Mouse (Mus musculus): ENCODE measurements around the gene Adgra3.

Gene Adgra3

DNA sequence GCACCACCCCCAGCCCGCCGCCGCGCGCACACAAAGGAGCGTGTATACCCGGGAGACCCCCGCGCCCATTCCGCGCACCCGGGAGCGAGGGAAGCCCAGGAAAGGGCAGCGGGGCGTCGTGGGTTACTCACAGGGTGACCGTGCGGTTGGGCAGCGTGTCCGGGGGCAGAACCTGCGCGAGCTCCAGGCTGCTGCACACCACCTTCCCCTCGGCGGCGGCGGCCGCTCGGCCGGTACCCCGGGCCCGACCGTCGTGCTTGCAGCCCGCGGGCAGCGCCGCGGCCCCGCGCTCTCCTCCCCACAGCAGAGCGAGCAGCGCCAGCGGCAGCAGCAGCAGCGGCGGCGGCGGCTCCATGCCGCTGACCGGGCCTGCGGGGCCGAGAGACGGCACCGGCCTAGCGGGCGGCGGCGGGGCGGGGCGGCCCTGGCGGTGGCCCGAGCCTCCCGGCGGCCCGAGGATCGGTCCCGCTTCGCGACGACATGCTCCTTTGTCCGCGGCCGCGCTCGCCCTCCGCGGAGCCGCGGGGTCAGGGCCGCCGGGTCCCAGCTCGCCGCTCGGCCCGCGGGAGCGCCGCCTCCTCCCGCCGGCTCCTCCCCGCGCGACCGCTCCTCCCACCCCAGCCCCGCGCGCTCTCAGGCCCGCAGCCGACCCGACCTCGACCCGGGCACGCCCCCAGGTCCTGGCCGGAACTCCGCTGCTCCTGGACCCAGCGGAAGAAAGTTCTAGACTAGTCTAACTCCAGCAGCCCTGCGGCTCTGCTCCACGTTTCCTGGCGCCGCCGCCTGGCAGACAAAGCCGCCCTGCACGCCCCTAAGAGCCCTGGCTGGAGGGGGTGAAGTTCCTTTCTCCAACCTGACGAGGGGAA, at the start of gene Adgra3:
Adgra3 (minus strand) TSS at position 586 of the 866 bp plus-strand sequence.
- DNase-seq (ENCODE audit: low spot score): no peak

DNA sequence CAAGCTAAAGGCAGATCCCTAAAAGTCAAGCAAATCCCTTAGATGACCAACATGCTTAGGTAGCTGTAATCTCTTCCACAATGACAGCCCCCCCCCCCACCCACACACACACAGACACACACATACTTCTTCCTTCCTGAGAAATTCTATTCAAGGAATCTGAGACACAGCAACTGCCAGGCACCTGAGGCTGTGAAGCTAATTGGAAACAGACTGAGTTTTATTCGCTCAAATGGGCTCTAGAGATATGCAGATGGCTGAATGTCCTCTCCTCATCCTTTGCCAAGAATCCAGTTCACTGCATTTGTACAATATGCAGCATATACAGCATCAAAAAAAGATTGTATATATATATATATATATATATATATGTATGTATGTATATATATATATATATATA, 24.6 kb upstream of the Adgra3 start:
- no peak for DNase-seq (ENCODE audit: low spot score)

DNA sequence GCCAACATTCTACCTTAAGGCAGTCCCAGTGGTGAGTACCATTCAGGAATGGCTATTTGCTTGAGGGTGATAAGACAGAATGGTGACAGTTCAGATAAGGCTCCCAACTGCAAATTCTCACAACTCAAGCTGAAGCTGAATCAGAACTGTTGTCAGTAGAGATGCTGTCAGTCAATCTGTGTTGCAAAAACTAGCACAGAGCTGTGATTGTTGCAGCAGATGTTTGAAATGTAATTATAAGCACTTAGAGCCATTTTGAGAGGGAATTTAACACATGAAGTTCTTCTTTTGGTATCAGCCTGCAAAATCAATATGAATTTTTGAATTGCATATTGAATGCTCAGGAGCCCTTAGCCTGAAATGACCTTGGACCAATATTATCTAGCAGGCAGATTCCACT, 15.4 kb upstream of the Adgra3 start:
- no peak for DNase-seq (ENCODE audit: low spot score)

DNA sequence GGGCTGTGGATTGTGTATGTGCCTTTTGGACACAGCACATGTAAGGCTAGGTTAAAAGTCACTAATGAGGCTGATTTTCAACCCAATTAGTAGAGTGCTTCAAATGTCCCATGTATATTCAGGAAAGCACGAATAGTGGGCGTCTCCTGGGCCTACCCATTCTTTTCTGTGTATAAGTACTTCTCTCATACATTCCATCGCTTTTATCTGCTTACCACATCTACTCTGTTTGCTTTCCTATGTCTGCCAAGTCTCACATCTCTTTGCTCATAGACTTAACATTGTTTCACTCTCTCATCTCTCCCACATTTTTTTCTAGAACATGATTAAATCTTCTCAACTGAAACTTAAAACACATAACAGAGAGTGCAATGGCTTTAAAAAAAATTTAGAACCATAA, 5.4 kb upstream of the Adgra3 start:
- no peak for DNase-seq (ENCODE audit: low spot score)

DNA sequence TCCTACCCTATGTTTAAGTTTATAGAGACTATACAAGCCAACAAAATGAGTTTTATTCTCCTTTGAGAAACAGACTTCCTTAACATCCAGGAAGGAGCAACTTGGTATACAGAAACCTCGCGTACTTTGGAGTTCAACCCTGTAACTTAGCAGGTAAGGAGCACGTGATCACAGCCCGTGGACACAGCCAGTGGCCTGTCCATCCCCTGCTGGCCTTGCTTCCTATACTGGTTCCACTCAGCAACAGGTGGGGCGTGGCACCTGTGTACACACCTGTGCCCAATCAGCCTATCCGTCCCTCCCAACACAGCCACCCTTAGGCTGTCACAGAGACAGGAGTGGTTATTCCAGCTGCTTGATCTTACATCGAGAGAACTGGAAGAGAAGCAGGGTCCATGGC, 780 bp upstream of the Adgra3 start:
- DNase-seq (ENCODE audit: low spot score): no peak

DNA sequence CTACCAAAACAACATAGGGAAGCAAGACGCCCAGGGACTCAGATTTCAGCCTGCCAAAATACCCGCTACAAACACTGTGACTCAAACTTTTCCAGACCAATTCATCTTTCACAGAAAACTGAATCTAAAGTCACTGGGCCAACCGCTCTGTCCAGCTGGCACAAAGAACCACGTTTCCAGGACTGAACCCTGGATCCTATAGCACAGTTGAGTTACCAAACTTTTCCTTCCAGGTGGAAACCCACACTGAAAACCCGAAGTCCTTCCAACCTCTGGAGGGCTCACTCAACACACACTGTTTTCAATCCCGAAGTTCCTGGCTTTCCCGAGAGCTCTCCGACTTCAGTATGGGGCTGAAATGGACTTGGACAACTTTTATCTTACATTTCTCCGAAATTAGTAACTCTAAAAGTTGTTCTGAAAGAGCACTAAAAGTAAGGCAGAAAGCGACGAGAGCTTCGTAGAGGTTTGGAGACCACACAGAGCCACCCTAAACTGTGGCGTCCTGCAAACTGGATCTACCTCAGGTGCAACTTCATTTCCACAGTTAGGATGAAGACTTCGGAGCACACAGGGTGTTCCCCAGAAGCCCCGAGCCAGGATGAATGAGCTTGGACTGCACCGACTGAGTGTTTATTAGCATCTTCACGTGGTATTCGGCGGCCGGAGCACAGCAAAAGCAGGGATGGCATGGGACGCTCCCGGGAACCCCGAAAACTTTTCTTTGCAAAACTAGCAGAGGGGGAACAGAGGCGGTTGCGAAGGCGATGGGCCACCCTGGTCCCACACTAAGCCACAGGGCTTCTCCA, 990 bp downstream of the Adgra3 start:
- no peak for DNase-seq (ENCODE audit: low spot score)

DNA sequence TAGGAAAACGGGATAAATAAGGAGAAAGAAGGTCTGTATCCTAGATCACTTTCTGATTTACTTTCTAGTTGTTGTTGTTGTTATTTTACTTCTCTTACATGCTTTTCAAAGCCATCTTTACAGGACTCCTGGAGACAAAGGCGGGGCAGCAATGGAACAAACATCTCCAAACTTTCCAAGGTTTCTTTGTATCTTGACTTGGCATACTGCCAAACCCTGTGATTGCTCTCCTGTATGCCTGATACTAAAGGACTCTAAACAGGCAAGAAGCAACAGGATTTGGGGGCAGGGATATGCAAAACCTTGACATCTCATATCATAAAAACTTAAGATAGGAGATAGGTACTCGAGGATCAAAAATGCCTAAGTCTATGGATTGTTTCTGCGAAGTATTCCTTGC, 6.3 kb downstream of the Adgra3 start:
- no peak for DNase-seq (ENCODE audit: low spot score)

DNA sequence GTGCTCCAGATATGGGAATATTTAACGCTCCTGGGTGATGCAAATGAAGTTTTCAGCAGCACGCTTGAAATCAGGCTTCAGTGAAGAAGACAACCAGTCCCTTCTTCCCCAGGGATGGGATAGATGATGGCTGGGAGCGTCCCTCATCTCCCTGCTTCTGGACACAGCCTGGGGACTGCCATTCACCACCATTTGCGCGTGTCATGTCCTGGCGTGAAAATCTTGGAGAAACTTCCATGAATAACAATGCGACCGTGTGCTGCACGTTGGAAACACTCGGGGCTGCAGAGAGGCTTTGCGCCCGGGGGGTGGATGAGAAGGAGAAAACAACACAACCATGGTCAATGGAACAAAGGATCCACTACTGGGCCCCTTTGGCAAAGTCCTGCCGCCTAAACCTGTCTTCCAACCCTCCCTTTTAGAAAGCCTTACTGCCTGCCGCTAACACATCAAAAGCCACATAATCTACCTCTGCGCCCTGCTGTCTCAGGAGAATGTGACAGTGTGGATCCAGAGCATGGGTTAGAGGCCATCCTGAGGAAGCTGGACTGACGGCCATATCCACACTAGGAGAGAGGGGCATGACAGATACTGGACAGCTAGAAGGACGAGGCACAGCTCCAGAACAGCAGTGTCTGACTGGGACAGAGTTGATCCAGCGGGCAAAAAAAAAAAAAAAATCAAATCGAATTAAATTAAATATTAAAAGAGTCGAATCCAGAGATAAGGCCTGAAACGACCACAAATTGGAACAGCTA, 8.0 kb downstream of the Adgra3 start:
- no peak for DNase-seq (ENCODE audit: low spot score)

DNA sequence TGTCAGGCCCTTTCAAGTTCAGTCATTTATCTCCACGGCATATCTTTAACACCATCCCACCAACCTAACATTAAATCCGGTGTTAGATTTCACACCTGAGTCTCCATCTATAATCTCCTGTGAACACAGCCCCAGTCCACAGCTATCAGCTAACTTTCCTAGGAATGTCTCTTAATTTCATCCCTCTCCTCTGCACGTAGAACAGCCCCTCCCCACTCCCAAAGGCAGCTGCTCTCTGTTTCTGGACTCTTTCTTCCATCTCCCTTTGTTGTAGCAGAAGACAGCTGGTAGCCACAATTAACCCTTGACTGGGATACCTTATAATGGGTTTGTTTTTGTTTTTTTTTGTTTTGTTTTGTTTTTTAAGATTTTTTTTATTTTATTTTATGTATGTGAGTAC, 8.8 kb downstream of the Adgra3 start:
- DNase-seq (ENCODE audit: low spot score): no peak

DNA sequence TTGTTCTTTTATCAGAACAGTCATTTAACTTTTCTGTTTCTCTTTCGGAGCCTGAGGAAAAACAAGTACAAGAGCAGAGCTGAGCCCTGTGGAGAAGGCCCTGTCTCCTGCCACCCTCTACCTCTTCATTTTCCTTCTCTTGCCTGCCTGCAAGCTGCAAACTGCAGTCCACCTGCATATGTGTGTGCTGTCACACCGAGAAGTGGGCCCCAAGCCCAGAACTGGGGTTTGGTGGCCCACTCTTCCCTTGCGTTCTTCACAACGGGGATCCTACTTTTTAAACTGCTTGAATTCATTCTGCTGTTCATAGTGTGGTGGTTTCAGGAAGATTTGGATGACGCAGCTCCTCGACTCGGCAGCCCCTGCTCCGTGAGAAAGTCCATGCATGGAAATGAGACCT, 9.3 kb downstream of the Adgra3 start:
- no peak for DNase-seq (ENCODE audit: low spot score)

DNA sequence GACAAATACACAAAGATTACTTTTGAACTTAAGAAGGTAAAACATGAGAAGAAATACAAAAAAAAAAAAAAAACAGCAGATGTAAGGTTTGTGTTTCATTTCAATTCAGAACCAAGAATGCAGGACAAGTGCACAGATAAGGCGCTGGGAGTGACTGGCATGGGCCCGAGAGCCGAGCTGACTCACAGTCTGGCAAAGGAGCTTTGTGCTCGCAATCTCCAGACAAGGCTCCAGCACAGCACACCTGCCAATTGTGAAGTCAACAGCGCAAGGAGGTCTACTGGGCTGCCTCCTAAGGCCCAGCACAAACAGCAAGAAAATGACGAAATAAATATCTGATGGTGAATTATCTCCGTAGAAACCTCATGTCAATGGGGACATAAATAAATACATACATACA, 9.8 kb downstream of the Adgra3 start:
- no peak for DNase-seq (ENCODE audit: low spot score)

DNA sequence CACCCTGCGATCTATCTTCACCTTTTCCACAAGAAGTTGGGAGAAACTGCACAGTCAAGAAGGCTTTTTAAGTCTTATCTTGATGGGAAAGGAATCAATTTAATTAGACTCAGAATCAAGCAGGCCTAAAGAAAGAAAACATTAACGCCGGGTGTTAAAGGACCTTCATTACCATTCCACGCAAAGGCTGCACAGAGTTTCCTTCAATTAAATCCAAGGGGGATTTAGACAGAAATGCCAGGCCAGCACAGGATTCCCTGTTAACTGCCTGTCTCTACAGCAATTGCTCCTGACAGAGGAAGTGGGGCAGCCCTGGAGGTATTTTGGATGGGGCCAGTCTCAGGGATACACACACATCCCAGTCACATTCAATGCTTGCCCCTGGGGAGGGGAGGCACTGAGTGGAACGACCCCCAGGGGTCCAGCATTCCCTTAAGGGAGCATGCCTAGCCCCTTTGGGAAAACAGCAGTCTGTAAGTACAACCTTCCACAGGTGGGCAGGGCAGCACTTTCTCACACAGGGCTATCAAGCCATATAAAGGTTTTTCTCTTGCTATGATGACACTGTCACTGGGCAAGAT, 10.4 kb downstream of the Adgra3 start:
- DNase-seq (ENCODE audit: low spot score): no peak

DNA sequence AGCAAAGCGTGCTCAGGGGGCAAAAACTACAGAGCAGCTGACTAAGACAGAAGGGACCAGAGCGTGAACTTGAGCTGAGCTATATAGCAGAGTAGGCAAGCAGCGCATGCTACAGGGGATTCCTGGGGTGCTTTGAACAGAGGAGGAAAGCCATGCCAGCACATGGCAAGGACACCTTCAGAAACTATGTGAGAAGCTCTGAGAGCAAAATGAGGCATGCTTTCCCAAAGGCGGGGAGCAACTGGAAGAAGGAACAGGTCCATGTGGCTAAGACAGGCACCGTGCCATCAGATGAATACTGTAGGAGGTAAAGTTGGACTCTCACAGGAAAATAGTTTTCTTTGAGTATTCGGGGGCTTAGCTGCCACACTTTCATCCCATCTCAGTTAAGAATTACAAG, 13.6 kb downstream of the Adgra3 start:
- no peak for DNase-seq (ENCODE audit: low spot score)

DNA sequence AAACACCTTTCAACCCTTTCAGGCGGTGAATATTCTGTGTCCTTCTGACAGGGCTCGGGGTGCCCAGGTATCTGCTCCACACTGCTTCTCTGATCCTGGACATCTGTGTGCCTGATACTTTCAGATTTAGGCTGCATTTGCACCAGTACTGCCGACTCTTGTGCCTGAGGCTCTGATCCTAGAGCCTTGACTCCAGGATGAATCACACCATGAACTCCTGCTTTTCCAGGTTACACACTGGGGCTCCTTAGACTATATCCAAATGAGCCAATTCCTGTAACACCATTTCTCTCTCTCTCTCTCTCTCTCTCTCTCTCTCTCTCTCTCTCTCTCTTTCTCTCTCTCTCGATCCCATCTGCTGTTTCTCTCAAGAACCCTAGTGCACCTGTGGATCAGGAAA, 15.1 kb downstream of the Adgra3 start:
- DNase-seq (ENCODE audit: low spot score): no peak

DNA sequence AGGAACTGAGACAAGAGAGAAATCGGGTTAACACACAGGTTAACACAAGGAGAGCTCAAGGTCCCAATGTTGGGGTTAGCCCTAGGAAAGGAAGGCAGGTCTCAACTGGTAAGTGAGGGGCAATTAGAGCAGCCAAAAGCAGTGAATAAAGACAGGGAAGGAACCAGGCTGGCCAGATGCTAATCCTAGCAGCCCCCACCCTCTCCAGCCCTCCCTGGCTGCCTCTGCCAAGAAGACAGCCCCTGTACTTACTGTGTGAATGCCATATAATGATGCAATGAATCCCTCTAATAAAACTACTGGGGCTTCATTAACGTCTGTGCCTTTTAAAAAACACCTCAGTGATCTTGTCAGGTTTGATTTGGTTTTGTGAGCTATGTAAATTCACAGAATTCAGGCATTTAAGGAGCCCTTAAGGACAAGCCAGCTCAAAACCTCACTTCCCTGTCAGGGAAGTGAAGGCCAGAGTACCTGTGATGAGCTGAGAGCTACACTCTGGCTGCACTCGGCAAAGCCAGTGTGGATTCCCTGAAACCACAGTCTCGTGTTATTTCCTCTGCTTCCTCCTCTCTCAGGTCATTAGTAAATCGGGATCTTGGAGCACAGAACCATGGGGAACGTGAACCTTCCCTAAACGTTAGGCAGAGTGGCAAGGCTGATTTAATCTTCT, 16.4 kb downstream of the Adgra3 start:
- DNase-seq (ENCODE audit: low spot score): no peak

DNA sequence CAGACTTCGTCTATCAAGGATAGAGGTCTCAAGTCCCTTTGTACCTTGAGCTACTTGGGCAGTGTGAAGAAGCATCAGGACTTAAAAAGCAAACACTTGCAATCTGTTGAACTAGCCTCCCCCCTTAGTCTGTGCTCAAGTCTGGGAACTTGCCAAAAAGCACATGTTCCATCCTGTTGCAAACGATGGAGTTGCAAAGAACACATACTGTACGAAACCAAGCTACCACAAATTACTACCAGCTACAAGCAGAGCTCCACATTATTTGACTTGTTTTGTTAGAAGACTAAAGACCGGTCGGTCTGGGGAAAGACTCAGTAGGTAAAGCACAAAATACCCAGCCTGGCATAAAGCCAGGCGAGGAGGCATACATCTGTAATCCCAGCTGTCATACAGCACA, 19.3 kb downstream of the Adgra3 start:
- DNase-seq (ENCODE audit: low spot score): no peak

DNA sequence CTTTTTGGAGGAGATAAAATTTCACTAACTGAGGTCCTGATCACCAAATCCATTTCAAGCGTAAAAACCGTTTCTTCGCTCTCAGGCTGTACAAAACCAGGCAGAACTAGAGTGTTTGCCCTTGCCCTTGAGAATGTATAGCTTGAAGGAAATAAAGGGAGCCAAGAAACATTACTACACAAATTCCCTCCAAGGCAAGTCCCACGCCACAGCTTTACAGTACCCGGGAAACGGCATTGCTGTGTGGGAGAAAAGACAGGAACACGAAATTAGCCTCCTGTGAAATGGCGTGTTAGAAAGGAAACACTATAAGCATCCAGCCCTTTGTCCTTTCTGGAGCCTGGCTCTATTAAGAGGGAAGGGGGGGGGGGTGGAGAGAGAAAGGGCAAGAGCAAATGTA, 21.1 kb downstream of the Adgra3 start:
- DNase-seq (ENCODE audit: low spot score): no peak

DNA sequence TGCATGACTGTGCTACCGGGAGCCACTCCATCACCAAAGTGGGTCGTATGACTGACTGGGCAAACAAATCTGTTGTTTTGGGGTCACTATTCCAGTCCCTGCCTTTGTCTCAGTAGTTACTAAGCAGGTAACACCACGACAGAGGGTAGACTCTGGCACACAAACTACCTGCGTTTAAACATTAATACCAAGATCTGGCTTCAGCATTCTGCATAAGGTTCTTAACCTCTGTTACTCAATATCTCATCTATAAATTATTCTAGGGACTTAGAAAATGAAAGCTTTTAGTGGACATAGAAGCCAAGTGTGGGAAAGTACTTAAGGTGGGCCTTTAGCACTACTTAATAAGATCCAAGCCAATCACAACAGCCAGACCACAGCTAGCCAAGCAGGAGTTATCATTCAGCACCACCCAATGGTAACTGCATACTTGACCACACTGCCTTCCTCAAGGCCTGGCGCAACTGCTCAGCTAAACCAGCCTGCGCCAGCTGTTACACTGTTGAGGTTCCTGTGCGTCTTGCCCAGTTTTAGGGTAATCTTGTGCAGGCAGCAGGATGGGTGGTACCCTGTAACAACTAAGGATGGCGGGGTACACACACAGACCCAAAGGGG, 23.8 kb downstream of the Adgra3 start:
- no peak for DNase-seq (ENCODE audit: low spot score)

DNA sequence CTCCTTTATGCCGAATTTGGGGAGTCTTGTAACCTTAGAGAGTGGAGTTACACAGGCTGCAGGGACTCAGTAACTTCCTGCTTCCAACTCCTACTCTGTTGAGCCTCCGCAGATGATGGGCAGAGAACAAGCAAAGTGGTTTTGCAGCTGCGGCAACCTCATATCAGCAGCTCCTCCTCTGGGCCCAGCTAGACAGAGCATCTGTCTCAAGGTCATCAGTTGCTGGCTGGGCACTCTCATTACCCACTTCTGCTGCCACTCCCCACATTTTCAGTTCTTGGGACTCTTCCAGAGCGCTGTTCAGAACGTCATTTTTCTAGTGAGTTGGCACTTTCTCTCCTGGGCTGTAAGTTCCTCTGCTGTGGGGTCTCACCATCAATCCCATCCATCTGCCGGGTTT, 24.6 kb downstream of the Adgra3 start:
- no peak for DNase-seq (ENCODE audit: low spot score)

DNA sequence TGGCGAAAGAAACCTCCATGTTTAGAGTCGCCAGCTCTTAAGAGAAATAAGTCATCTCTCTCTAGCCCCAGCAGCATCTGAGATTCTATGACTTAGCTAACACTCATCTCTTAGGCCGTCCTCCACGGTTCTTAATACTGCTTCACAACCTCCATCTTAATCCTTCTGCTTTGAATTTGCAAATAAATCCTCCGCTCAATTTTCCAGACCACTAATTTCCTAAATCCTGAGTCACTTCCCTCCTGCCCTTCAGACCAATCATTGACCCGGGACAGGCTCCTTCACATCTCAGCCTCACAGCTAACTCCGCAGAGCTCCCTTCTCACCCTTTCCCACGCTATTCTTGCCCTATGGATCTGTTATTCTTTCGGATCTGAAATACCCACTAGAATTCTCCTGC, 25.1 kb downstream of the Adgra3 start:
- no peak for DNase-seq (ENCODE audit: low spot score)

DNA sequence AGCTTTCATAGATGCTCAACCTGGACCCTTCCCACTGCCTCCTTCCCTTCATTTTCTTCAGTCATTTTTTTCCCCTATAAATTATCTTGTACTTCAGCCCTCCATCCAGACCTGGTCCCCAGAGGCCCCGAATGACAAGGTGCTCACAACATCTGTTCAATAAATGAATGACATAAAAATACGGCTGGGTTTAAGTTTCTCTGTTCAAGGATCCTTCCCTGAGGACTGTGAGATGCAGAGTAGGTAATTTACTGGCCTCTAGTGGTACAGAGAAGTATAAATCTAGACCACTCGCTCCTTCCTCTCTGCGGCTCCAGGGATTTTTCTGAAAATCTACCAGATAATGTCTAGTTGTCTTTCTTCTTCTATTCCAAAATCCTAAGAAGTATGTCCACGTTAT, 26.5 kb downstream of the Adgra3 start:
- peak; percentile 17 for DNase-seq (ENCODE audit: low spot score)

Data from left cerebral cortex, adult 11 months (tissue).